Mouse (Mus musculus): Measurements from ENCODE around the gene Cd2ap.
"Not testable (repeated sequence)": the region's sequence is repeated elsewhere in the genome, so short reads cannot be mapped to it uniquely, and the experiment has no call there.

Cd2ap gene

DNA sequence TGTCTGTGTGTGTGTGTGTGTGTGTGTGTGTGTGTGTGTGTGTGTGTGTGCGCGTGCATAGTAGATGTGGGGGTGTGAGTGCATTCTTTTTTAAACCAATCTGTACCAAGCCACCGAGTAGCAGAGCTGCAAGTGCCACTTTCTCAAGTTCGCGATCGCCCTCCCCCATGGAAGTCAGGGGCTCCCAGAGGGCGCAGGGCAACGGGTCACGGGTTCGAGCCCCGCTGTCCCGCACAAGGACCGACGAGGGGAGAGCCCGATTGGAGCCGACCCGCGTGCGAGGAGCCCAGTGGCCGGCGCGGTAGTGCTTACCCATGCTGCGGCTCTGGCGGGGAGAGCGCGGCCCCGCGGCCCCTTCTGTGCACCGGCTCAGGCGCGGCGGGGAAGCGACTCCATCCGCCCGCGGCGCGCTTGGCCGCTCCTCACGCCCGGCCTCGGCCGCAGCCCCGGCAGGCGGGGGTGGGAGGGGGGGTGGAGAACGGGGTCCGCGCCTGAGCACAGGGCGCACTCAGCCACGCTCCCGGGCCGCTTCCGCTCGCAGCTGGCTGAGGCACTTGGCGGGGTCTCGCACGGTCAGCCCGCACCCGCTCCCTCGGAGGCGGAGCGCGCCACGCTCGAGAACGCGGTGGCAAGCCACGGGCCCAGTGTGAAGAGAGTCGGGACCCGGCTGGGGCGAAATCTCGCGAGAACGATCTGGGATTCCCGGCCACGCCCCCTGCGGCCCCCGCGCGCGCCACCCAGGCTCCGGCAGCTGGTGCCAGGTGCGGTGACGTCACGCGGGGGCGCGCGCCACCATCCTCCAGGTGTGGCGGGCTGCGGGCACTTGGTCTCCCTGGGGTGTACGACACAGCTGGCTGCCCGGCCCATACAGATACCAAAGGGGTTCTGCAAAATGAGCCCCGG is at the start of gene Cd2ap:
Gene Cd2ap, minus strand, starts transcription at position 665 of the 903 bp plus-strand sequence.
- peak; percentile 98 for DNase-seq

DNA sequence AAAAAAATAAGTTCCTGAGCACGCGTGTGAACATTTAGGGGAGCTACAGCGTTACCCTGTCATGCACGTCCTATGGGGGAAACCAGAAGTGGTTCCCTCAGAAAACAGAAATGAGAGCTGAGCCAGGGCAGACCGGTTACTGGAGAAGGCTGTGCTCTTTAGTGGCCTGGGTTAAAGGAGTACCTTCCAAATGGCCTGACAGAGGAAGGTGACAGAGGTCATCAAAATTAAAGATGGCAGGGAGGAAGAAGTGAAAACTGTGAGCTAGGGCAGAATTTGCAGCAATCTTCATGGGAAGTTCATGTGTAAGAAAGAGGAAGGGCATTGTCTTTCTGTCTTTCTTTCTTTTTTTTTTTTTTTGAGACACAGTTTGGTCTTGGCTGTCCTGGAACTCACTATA is 48.3 kb upstream of the Cd2ap start:
- DNase-seq = no peak

DNA sequence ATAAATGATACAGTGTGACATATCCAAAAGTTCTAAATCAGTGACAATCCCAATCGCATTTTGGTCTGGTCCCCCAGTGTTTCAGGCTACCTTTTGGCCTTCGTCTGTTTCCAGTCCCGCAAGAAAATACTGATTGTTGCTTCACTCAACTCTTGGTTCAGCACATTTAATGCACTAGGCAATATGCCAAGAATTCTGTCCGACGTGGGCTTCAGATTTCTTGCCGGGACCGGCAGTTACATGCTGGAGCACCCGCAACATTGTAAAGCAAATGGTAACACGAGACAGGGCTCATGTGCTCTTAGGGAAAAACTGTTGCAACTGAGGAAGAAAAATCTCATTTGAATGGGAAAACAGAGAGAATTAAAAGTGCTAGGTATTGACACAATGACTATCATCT is 42.3 kb upstream of the Cd2ap start:
- DNase-seq = no peak

DNA sequence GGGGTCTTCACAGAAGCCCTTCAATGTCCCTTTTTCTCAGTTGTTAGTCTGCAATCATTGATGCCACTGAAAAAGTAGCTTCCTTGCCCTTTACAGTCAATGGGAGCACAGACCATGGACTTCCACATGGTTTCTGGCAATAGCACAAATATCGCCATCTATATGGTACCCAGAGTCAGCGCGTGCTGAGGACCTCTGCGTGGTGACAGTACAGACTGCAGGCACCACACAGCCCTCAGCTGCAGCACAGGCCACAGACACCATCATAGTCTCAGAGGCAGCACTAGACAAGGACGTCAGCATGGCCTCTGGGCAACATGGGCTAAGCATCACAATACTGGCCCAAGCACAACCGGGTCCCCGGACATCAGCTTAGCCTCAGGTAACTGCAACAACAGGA is 38.3 kb upstream of the Cd2ap start:
- no peak for DNase-seq

DNA sequence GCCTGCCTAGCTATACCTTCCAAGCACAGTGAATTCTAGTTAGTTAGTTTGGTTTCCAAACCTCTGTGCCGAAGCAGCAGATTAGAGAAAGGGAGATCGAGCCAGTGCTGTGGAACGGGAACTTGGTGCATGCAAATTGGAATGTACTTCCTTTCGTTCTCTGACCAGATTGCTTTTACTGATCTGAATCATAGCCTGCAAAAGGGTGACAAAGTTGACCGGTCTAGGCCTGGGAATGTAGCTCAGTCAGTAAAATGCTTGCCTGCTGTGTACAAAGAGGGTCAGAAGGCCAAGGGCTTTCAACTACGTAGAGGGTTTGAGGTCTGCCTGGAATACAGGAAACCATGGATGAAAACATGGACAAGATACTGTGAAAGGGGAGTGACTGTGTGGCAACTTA is 35.7 kb upstream of the Cd2ap start:
- DNase-seq = no peak

DNA sequence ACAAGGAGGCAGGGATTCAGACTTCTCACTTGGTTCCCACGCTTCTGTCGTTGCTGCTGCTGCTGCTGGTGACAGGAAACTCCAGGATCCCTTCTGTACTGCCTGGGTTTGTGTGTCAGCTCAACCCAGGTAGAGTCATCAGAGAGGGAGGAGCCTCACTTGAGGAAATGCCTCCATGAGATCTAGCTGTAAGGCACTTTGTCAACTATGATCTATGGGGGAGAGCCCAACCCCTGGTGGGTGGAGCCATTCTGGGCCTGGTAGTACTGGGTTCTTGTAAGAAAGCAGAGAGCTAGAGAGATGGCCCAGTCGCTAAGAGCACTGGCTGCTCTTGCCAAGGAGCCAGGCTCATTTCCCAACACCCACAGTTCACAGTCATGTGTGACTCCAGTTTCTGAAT is 34.0 kb upstream of the Cd2ap start:
- DNase-seq = no peak

DNA sequence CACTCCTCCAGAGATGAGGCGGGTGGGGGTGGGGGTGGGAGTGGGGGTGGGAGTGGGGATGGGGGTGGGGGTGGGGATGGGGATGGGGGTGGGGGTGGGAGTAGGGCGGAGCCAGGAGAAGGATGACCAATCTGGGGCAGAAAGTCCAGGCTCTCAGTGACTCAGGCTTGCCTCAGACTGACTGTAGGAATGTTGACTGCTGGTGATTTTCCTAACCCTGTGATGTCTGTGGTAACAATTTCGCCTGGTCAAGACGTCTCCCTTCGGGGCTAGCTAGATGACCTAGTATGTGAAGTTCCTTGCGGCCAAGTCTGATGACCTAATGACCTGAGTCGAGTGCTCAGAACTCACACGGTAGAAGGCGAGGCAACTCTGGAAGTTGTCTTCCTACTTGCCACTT is 32.9 kb upstream of the Cd2ap start:
- no peak for DNase-seq

DNA sequence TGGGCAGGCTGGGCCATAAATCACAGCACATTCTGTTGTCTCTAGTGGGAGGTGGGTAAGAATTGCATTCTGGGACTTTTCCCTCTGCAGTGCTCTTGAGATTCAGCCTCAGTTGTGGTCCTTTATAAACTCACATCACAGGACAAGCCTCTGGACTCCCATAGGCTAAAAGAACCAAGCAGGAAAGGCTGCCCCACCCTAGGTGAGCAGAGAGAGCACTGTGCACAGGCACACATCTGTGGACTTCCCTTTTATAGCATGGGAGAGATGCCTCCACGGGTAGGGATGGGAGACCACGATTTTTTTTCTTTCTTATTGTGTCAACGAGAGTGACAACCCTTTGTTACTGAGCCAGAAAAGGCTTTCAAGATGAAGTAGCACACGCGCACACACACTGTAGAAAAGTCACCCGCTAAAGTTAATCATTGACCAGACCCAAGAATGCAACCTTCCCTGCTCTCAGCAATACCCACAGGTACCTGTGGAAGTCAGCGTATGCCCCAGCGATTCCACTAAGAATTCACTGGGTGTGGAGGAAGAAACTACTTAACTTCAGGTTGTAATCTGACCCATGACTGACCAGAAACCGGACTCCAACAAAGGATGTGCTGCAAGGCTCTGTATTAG is 32.4 kb upstream of the Cd2ap start:
- DNase-seq = no peak

DNA sequence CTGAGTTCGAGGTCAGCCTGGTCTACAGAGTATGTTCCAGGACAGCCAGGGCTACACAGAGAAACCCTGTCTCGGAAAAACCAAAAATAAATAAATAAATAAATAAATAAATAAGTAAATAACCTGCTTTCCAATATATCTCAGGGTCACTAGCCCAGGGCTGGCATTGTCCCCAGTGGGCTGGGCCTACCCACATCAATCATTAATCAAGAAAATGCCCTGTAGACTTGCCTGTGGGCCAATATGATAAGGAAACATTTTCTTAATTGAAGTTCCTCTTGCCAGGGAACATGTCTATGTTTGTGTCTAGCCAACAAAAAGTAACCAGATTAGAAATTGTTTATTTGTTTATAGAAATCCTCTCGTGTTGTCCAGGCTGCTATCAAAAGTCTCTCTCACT is 31.7 kb upstream of the Cd2ap start:
- DNase-seq = no peak

DNA sequence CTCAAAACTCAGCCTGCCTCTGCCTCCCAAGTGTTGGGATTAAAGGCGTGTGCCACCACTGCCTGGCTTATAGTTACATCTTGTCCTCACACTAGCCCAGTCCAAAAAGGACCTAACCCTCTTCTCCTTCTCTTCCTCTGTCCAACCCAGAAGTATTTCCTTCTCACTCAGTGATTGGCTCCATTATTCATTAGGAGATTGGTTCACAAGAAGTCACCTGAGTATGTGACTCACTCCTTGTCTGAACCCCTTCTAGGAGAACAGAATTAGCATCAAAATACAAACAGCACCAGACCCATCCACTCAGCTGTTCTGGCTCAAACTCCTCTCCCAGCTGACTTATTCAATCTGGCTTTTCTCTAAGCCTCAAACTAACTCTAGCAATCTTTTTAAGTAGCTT is 30.0 kb upstream of the Cd2ap start:
- DNase-seq = not testable (repeated sequence)

DNA sequence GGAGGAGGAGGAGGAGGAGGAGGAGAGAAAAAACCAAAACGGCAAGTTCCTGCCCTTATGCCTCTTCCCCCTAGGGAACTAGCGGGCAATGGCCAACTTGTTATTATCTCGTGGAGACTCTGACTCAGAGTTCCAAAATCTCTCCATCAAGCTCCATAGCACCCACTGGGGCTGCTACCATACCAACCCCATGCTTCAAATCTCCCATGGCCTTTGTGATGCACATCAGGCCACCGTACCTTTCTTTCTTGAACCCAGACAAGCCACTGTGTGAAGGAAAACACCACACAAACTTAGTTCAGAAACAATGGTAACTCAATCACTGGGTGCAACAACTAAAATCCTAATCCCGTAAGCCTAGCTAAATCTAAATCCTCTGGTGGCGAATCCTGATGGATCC is 29.5 kb upstream of the Cd2ap start:
- DNase-seq = no peak

DNA sequence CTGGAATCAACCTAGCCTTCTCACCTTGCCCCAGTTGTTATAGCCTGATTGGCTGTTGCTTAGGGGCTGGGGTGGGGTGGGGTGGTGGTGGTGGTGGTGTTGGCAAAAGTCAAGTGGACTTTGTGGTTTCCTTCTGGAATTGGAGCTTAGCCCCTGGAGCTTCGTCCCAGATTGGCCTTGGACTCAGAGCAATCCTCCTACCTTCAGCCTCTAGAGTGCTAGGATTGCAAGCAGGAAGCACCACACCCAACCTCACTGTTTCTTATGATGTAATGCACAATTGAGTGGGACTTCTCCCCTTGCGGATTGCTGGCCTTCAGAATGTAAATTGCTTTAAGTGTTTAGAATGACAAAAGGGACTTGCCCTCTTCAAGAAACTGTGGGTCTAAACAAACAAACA is 24.3 kb upstream of the Cd2ap start:
- DNase-seq = no peak

DNA sequence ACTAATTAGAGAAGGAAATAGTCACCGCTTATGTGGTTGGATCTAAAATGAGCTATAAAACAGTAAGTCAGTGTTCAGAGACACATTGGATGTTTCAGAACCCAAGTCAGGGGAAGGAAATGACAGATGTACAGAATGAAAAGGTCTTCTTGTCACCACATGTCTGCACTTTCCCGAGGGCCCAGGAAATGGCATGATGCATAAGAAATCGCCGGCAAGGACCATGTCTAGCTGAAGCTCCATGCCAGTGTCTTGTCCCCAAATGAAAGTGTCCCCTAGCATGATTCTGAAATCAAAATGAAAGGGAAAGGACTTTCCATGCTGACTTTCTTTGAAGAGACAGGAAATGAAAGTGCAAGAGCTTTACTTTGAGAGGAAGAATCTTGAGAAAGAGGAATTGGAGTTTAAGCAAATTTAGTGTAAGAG is 10.8 kb upstream of the Cd2ap start:
- DNase-seq = no peak

DNA sequence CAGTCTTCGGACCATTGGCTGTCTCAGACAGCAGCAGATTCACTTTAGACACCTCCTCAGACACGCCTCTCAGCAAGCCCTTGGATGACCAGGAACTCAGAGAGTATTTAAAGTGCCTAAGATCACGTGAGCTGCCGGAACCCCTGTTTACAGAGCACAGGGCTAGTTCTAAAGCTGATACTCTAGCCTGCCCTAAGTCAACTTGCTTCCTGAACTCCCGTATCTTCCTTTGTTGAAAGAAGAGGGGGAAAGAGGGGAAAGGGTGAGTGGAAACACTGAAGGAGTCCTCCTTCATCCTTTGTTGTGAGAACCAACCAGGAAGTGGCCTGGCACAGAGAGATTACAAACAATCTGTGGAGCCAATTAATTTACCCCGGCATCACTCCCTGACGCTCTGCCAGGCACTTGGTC is 8.6 kb upstream of the Cd2ap start:
- no peak for DNase-seq

DNA sequence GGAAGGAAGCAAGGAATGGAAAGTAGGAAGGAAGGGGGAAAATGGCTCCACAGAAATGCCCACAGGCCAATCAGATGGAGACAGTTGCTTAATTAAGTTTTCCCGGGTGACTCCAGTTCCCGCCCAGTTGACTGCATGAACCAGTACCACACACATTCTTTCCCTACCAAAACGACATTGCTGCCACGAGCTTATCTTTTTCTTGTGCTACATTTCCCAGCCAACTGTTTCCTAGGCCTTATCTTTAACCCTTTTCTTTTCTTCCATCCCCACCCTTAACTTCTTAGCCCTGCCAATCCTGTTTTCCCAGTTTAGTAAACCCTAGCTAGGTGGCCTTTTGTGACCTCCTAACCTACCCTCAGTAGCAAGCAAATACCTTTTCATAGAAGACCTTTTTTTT is 7.9 kb upstream of the Cd2ap start:
- no peak for DNase-seq

DNA sequence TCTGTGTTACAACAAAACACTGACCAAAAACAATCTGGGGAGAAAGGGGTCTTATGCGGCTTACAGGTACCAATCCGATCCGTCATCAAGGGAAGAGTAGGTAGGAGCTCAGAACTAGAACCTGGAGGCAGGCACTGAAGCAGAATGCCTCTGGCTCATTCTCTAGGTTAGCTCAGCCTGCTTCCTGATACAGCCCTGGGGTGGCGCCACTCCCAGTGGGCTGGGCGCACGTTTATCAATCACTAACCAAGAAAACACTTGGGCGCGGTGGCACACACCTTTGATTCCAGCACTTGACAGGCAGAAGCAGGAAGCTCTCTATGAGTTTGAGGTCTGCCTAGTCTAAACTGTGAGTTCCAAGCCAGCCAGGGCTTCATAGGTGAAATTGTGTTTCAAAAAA is 7.3 kb upstream of the Cd2ap start:
- DNase-seq = no peak

DNA sequence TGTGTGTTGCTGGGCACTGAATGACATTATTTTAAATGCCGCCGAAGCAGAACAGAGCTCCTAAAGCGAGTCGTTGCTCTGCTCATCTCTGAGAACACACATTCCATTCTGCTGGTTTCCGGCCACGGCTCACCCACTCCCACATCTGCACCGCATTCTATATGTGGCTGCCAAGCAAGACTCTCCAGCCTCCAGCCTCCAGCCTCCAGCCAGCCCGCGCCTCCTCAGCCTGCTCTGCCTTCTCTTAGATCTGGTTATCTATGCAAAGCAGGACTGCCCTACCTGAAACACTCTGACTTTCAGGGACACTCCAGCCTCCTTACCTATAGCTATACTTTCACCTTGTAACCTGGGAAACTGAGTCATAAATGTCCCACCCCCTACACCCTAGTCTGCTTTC is 6.8 kb upstream of the Cd2ap start:
- no peak for DNase-seq

DNA sequence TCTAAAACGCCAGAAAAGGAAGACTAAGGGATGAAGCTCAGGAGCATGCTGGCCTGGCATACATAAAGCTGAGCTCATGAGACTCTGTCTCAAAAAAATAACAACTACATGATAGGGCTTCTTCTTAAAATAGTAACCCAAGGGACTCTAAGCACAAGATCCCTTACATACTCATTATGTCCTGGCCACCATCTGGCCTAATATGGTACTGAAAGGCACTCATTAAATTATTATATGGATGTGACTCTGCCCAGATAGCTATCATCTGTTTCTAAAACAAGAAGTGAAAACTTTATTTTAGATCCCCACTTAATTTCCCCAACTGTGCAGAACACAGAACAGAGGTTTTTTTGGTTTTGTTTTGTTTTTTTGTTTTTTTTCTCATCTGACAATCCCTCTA is 6.4 kb upstream of the Cd2ap start:
- DNase-seq = no peak

DNA sequence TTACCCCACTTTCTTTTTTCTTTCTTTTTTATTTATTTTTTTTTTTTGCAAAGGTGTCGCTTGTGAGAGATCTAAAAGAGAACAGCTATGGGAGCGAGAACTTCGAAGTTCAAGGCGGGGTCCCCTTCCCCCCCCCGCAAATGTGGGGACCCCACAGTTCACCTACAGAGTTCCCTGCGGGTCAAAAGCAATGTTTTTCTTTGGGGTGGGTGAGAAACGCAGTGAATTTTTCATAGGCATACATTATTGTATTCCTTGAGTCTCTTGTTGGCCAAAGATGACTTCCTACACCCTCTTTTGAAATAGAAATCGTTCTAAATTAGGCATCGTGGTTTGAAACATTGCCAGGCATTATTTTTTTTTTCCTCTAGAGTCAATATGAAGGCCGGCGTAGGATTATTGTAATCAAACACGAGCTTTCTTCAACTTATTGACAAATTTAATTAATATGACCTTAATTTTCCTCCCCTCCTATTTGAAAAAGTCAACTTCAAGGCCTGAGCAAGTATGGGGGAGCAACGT is 500 bp upstream of the Cd2ap start:
- no peak for DNase-seq

DNA sequence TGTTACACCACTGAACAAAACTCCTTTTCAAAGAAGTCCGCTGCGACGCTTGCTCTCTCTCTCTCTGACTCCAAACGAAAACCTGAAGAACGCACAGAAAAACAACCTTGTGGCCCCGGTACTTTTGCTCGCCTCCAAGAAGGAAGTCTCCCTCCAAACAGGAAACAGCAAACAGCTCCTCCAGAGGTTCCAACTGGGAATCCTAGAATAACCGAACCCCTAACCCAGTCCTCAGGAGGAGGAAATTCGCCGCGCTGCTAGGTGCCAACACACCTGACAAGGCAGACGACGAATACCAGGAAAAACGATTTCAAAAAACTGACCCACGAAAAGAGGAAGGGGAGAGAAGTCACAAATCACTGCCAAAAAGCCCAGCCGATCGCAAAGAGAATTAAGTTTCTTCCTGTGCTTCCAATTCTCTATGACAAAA is 879 bp downstream of the Cd2ap start:
- DNase-seq = peak; percentile 43

DNA sequence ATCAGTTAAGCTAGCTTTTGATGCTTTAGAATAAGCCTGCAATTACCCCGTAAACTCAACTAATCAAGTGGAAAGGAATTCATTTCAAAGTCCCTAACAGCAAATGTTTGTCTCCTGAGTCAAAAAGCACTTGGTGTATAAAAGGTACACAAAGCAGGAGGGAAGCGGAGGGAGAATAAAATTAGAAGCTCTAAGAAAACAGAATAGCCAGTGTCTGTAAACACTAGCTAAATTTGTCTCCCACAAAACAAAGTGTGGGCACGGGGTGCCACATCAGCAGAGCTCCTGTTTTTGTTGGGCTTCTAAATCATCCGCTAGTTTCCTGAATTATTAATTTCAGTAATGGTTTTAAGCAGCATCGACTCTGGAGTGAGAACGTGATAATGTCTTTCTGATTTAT is 1.4 kb downstream of the Cd2ap start:
- DNase-seq = no peak

DNA sequence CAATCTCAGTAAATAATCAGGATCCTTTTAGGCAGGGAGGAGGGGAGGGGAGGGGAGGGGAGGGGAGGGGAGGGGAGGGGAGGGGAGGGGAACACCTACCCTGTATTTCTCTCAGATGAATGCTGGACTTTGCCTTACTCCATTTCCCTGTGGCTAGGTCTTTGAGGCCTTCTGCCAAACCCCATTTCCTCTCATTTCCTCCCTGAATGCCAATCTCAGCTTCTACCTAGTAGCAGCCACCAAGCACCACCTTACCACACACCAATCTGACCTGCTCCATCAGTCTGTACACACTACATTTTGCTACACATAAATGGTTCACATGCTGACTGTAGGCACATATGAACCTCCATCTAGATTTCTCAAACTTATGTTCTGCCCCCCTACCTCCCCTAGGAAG is 6.0 kb downstream of the Cd2ap start:
- DNase-seq = no peak

DNA sequence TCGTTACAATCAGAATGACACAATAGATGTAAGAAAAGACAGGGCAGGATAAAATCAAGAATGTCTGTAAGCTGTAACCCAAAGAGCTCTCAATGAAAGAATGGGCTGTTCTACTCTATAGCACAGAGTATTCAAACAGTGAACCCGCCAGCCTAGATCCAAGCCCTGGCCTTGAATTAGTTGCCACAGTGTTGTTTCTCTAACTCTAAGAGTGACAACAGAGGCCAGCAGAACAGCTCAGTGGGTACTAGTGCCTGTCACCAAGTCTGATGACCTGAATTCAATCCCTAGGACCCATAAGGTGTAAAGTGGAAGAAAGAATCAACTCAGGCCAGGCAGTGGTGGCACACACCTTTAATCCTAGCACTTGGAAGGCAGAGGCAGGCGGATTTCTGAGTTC is 13.3 kb downstream of the Cd2ap start:
- DNase-seq = no peak

DNA sequence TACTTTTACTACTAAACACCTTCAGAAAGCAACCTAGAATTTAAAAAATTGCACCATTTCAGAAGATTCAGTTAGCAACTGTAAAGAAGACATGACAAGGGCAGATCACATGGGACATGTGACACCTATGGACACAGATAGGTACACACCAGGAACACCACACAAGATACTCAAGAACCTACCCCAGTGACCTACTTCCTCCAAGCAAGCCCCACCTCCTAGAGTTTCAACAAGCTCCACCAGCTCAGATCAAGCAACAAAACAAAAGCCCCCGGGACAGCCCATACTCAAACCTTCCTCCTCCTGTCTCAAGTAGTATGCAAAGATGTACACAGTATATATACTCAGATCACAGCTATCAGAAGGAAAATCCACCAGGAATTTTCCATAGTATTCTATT is 16.1 kb downstream of the Cd2ap start:
- no peak for DNase-seq

All from lung, postnatal 14 days (tissue).